Comparison of ENCODE assay signal across 9 mouse cellular contexts in the genomic region with DNA sequence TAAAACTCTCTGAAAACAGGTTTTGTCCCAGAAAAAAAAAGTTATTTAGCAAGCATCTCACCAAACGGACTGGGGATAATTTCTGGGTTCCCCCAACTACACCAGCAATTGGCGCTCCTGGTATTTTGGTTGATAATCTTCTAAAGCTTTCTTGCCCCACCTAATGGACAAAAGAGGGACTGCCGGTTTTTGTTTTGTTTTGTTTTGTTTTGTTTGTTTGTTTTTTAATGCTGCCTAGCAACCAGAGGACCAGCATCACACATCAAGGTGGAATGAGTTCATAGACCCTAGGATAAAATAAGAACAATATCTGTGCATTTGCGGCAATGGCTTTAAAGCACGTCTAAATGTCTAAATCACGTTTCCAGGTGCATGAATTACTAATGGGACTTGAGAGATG. TPM values are rescaled to one million over a fixed set of nuclear protein-coding genes. Genes with fewer than 3 reads are reported as not detected.
DNase-seq lines count a peak whose midpoint lies in the region; TF ChIP-seq lines count a peak whose summit lies in the region.
"Had no signal": no experiment of that assay in that cellular context is flagged by ENCODE, and none has a peak within 500 bp of the region (broad histone marks: within the 10 kb centered on the region; RNA-seq: fewer than 3 reads in every experiment).

No protein-coding gene starts in this region.

- DNase-seq in cerebellum, adult 8-10 months: peak; percentile 8
- DNase-seq in cerebellum, adult 2 months: no peak
- DNase-seq in left cerebral cortex, postnatal 14 days (ENCODE audit: low spot score in 2 of 2): peak; percentile 13 to 20
- DNase-seq in left cerebral cortex, adult 18-20 months (ENCODE audit: low spot score in 2 of 2): no peak
- DNase-seq in NIH3T3 (ENCODE audit: low read depth): peak; percentile 52
- peak; percentile 22 for DNase-seq in kidney, postnatal 10 days
- DNase-seq in frontal cortex, postnatal 36 days (ENCODE audit: low spot score in 2 of 2): no peak
- no peak for DNase-seq in midbrain, embryonic 10.5 days (ENCODE audit: low spot score)

- no peak overlapping the region for H3K4me3 ChIP-seq in cerebellum, adult 2 months (replicated peaks; ENCODE audit: insufficient read depth, low read depth, low read length)
- no peak overlapping the region for H3K4me3 ChIP-seq in midbrain, embryonic 10.5 days
- H3K4me3 ChIP-seq: limb, embryonic 13.5 days had no signal

- no peaks in the 10 kb centered on the region for H3K4me1 ChIP-seq in cerebellum, adult 2 months (ENCODE audit: control insufficient read depth, insufficient read depth, low read length)
- no peaks in the 10 kb centered on the region for H3K4me1 ChIP-seq in midbrain, embryonic 10.5 days
- H3K4me1 ChIP-seq: limb, embryonic 13.5 days had no signal

- H3K9me3 ChIP-seq in midbrain, embryonic 10.5 days (replicated peaks): no peaks in the 10 kb centered on the region
- H3K9me3 ChIP-seq: limb, embryonic 13.5 days had no signal

- H3K36me3 ChIP-seq in midbrain, embryonic 10.5 days: no peaks in the 10 kb centered on the region
- H3K36me3 ChIP-seq: limb, embryonic 13.5 days had no signal

- H3K27ac ChIP-seq in cerebellum, adult 2 months (ENCODE audit: insufficient read depth, low read length): no peak overlapping the region
- no peak overlapping the region for H3K27ac ChIP-seq in midbrain, embryonic 10.5 days (replicated peaks)
- H3K27ac ChIP-seq: limb, embryonic 13.5 days had no signal

- no peaks in the 10 kb centered on the region for H3K27me3 ChIP-seq in cerebellum, adult 2 months (ENCODE audit: control insufficient read depth, insufficient read depth, low read length)
- H3K27me3 ChIP-seq in midbrain, embryonic 10.5 days (ENCODE audit: low read depth, poor library complexity, severe bottlenecking): peaks cover 53% of the 10 kb centered on the region

- TF ChIP-seq POLR2A in cerebellum, adult 2 months (IDR thresholded peaks at IDR 0.05; ENCODE audit: borderline replicate concordance, insufficient read depth, low read length): no peak

- no peak for TF ChIP-seq CTCF in cerebellum, adult 2 months (IDR thresholded peaks at IDR 0.05; ENCODE audit: borderline replicate concordance, insufficient read depth, low read depth, low read length)

- 37% methylated on average over 6 of the region's 6 CpGs for WGBS in cerebellum, adult 2 months
- WGBS in midbrain, embryonic 10.5 days: 50% methylated on average over 6 of the region's 6 CpGs

- intact Hi-C loops in left cerebral cortex, postnatal 14 days (cut with DNase I): no loop called here

RNA-seq across cellular contexts. Expression of gene Sh3kbp1, which starts 20.1 kb away (rescaled TPM):
- 16.3 and 18.0 TPM in 2 replicates for polyA plus RNA-seq in cerebellum, adult 2 months (2012; rRNA removed)
- 10 to 100 TPM; 49.4 to 59.4 TPM for total RNA-seq in left cerebral cortex, postnatal 14 days (2021)
- total RNA-seq in left cerebral cortex, adult 18-20 months (2021): 10 to 100 TPM; 55.9 to 59.4 TPM
- polyA plus RNA-seq in midbrain, embryonic 10.5 days (2016; fragmentation: Nextera tagmentation; extraction: Ambion mirVana): 21.1 and 26.9 TPM in 2 replicates

Comparison
In these comparisons a context has a peak if more than half of its experiments do, and no peak if none do; other contexts are left out.
1. DNase-seq: peak in cerebellum, adult 8-10 months (single experiment), left cerebral cortex, postnatal 14 days (2 of 2), NIH3T3 (single experiment) and kidney, postnatal 10 days (single experiment); none in cerebellum, adult 2 months (0 of 2), left cerebral cortex, adult 18-20 months (0 of 2), frontal cortex, postnatal 36 days (0 of 2) and midbrain, embryonic 10.5 days (single experiment).